Mouse (Mus musculus) kidney, adult 2 months (tissue): Measurements from ENCODE around the gene Arhgap6.

Experiments
- CTCF ChIP-seq: fragments of 200-500 bp; conservative IDR thresholded peaks from 2 replicates; pipeline ENCODE4 v1.5.1; 2011; ENCODE audit warnings: low read depth, mild to moderate bottlenecking, control low read depth, low read length, moderate library complexity, mixed read lengths; ENCODE audit not compliant: insufficient read depth, insufficient read length
- POLR2A ChIP-seq: fragments of 200-500 bp; IDR thresholded peaks from one replicate; pipeline ENCODE4 v1.6.1; 2011; ENCODE audit warnings: low read depth, low read length, control low read depth

DNA sequence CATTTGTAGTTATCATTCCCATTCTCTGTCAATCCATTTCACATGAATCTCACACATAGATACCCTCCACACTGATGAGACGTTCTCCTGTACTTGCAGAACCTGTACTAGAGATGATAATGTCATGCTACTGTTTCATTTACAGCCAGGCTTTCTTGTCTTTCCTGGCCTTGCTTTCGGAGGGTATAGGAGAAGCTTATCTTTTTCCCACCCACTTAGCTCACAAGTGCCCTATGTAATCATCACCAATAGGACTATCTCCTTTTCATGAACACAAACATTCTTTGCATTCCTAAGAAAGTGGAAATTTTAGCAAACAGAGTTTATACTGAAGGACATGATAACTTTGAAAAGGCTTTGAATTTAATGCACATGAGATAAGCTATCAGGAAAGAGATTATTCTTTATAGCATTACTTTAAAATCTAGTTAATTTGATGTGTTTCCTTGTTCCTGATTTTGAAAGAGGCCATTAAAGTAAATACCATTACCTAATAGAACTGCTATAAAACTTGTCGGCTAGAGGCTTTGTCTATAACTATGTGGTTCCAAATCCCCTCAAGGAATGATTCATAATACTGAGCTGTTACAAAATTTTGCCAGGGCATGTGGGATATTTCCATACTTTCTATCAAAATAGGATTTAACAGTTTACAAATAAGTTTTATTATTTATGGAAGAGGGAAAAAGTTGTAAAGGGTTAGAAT, 427.6 kb downstream of the Arhgap6 start:
- TF ChIP-seq CTCF (no peak), POLR2A (no peak)
